Mouse (Mus musculus): ENCODE results near the gene Trpm1. TPM values are rescaled to one million over a fixed set of nuclear protein-coding genes. Genes with fewer than 3 reads are reported as not detected.

Trpm1 gene
- polyA plus RNA-seq, 1 experiment from 2014 or later: not detected

- WGBS (ENCODE audit: insufficient replicate concordance): 74% methylated on average over 1 of the region's 1 CpGs
- no peak overlapping the region for H3K27ac ChIP-seq
- no peak overlapping the region for H3K4me3 ChIP-seq
- H3K27me3 ChIP-seq (replicated peaks): no peaks in the 10 kb centered on the region; the same call in 1 of the 2 replicates
- ATAC-seq: no peak
- no peak overlapping the region for H3K9ac ChIP-seq
- H3K4me1 ChIP-seq: no peaks in the 10 kb centered on the region
- H3K9me3 ChIP-seq (replicated peaks): no peaks in the 10 kb centered on the region
- no peak overlapping the region for H3K4me2 ChIP-seq
- H3K36me3 ChIP-seq: no peaks in the 10 kb centered on the region
Observed at GRCm38 (mm10) chr7:64278526-64278925, 124.9 kb downstream of the Trpm1 start.

GRCm38 (mm10) chr7:64279548-64279947 lies 125.9 kb downstream of the Trpm1 start:
- no peak overlapping the region for H3K9ac ChIP-seq
- 43% methylated on average over 3 of the region's 3 CpGs for WGBS (ENCODE audit: insufficient replicate concordance)

GRCm38 (mm10) chr7:64286566-64286965 lies 132.9 kb downstream of the Trpm1 start:
- Histone ChIP-seq H3K27me3 (replicated peaks) (no peaks in the 10 kb centered on the region; the same call in 1 of the 2 replicates), H3K4me2 (peak overlapping the region; percentile 93), H3K9me3 (replicated peaks) (no peaks in the 10 kb centered on the region), H3K36me3 (no peaks in the 10 kb centered on the region), H3K9ac (no peak overlapping the region), H3K27ac (no peak overlapping the region), H3K4me3 (peak overlapping the region; percentile 80), H3K4me1 (peaks cover 26% of the 10 kb centered on the region)
- ATAC-seq: no peak

More at GRCm38 (mm10) chr7:64279548-64279947, 125.9 kb downstream of the Trpm1 start:
- Histone ChIP-seq H3K4me2 (no peak overlapping the region), H3K36me3 (no peaks in the 10 kb centered on the region), H3K9me3 (replicated peaks) (no peaks in the 10 kb centered on the region), H3K4me1 (no peaks in the 10 kb centered on the region), H3K4me3 (no peak overlapping the region), H3K27me3 (replicated peaks) (no peaks in the 10 kb centered on the region; the same call in 1 of the 2 replicates), H3K27ac (no peak overlapping the region)
- no peak for ATAC-seq

- peaks cover 26% of the 10 kb centered on the region for H3K4me1 ChIP-seq
- no peaks in the 10 kb centered on the region; the same call in 1 of the 2 replicates for H3K27me3 ChIP-seq (replicated peaks)
- peak; percentile 99 for ATAC-seq
- peak within 1 kb of the TSS; percentile 78 for H3K9ac ChIP-seq
- no peaks in the 10 kb centered on the region for H3K9me3 ChIP-seq (replicated peaks)
- H3K36me3 ChIP-seq: 0 out of 2 replicates have a peak, but pooled peaks cover 4% of the 10 kb centered on the region
- peak within 1 kb of the TSS; percentile 76 for H3K27ac ChIP-seq
- 0% methylated on average over 77 of the region's 77 CpGs for WGBS (ENCODE audit: insufficient replicate concordance)
- H3K4me2 ChIP-seq: peak within 1 kb of the TSS; percentile 93
- peak within 1 kb of the TSS; percentile 80 for H3K4me3 ChIP-seq
Observed at GRCm38 (mm10) chr7:64287414-64288091, 133.9 kb downstream of the Trpm1 start, which contains the start of gene Mtmr10. Gene Mtmr10 (plus strand): TSS chr7:64287653.

- Histone ChIP-seq H3K27ac (no peak overlapping the region), H3K36me3 (0 out of 2 replicates have a peak, but pooled peaks cover 4% of the 10 kb centered on the region), H3K9me3 (replicated peaks) (no peaks in the 10 kb centered on the region), H3K9ac (no peak overlapping the region), H3K4me1 (peaks cover 26% of the 10 kb centered on the region), H3K27me3 (replicated peaks) (no peaks in the 10 kb centered on the region; the same call in 1 of the 2 replicates), H3K4me3 (no peak overlapping the region), H3K4me2 (no peak overlapping the region)
- 79% methylated on average over 7 of the region's 7 CpGs for WGBS (ENCODE audit: insufficient replicate concordance)
- ATAC-seq: no peak
Observed at GRCm38 (mm10) chr7:64289416-64289815, 135.8 kb downstream of the Trpm1 start.

GRCm38 (mm10) chr7:64290431-64290830 lies 136.8 kb downstream of the Trpm1 start:
- no peak for ATAC-seq
- H3K4me2 ChIP-seq: no peak overlapping the region
- WGBS (ENCODE audit: insufficient replicate concordance): 76% methylated on average over 6 of the region's 6 CpGs
- no peaks in the 10 kb centered on the region for H3K9me3 ChIP-seq (replicated peaks)
- H3K27ac ChIP-seq: no peak overlapping the region
- peaks cover 26% of the 10 kb centered on the region for H3K4me1 ChIP-seq
- no peak overlapping the region for H3K4me3 ChIP-seq
- H3K36me3 ChIP-seq: 0 out of 2 replicates have a peak, but pooled peaks cover 4% of the 10 kb centered on the region
- H3K9ac ChIP-seq: no peak overlapping the region
- no peaks in the 10 kb centered on the region for H3K27me3 ChIP-seq (replicated peaks)

- Histone ChIP-seq H3K36me3 (0 out of 2 replicates have a peak, but pooled peaks cover 4% of the 10 kb centered on the region), H3K27ac (no peak overlapping the region), H3K4me1 (peaks cover 23% of the 10 kb centered on the region), H3K9me3 (replicated peaks) (no peaks in the 10 kb centered on the region), H3K4me3 (no peak overlapping the region), H3K27me3 (replicated peaks) (no peaks in the 10 kb centered on the region), H3K9ac (no peak overlapping the region), H3K4me2 (no peak overlapping the region)
- ATAC-seq: no peak
- 86% methylated on average over 10 of the region's 10 CpGs for WGBS (ENCODE audit: insufficient replicate concordance)
Observed at GRCm38 (mm10) chr7:64291722-64292121, 138.1 kb downstream of the Trpm1 start.

- no peak overlapping the region for H3K27ac ChIP-seq
- no peak overlapping the region for H3K4me3 ChIP-seq
- H3K4me1 ChIP-seq: no peaks in the 10 kb centered on the region
- no peaks in the 10 kb centered on the region for H3K9me3 ChIP-seq (replicated peaks)
- ATAC-seq: no peak
- H3K4me2 ChIP-seq: no peak overlapping the region
- H3K36me3 ChIP-seq: peaks cover 12% of the 10 kb centered on the region; the same call in 1 of the 2 replicates
- no peak overlapping the region for H3K9ac ChIP-seq
- 78% methylated on average over 5 of the region's 5 CpGs for WGBS (ENCODE audit: insufficient replicate concordance)
- H3K27me3 ChIP-seq (replicated peaks): no peaks in the 10 kb centered on the region
Observed at GRCm38 (mm10) chr7:64296286-64297010, 142.8 kb downstream of the Trpm1 start.

- ATAC-seq: no peak
- H3K27me3 ChIP-seq (replicated peaks): no peaks in the 10 kb centered on the region
- H3K4me2 ChIP-seq: no peak overlapping the region
- H3K4me1 ChIP-seq: no peaks in the 10 kb centered on the region
- no peak overlapping the region for H3K4me3 ChIP-seq
- WGBS (ENCODE audit: insufficient replicate concordance): 73% methylated on average over 7 of the region's 7 CpGs
- no peak overlapping the region for H3K27ac ChIP-seq
- no peaks in the 10 kb centered on the region for H3K9me3 ChIP-seq (replicated peaks)
- no peak overlapping the region for H3K9ac ChIP-seq
- 0 out of 2 replicates have a peak, but pooled peaks cover 2% of the 10 kb centered on the region for H3K36me3 ChIP-seq
Observed at GRCm38 (mm10) chr7:64310241-64310640, 156.6 kb downstream of the Trpm1 start.

GRCm38 (mm10) chr7:64310756-64311155 lies 157.1 kb downstream of the Trpm1 start:
- no peak overlapping the region for H3K9ac ChIP-seq
- peaks cover 3% of the 10 kb centered on the region; the same call in 1 of the 2 replicates for H3K36me3 ChIP-seq
- no peaks in the 10 kb centered on the region for H3K27me3 ChIP-seq (replicated peaks)
- H3K4me1 ChIP-seq: no peaks in the 10 kb centered on the region
- 61% methylated on average over 2 of the region's 2 CpGs for WGBS (ENCODE audit: insufficient replicate concordance)
- H3K27ac ChIP-seq: no peak overlapping the region
- no peaks in the 10 kb centered on the region for H3K9me3 ChIP-seq (replicated peaks)
- no peak overlapping the region for H3K4me3 ChIP-seq
- no peak overlapping the region for H3K4me2 ChIP-seq
- no peak for ATAC-seq

- no peak for ATAC-seq
- H3K27ac ChIP-seq: no peak overlapping the region
Observed at GRCm38 (mm10) chr7:64312811-64313210, 159.2 kb downstream of the Trpm1 start.

More at GRCm38 (mm10) chr7:64312811-64313210, 159.2 kb downstream of the Trpm1 start:
- Histone ChIP-seq H3K4me3 (no peak overlapping the region), H3K36me3 (peaks cover 7% of the 10 kb centered on the region), H3K27me3 (replicated peaks) (no peaks in the 10 kb centered on the region), H3K9me3 (replicated peaks) (no peaks in the 10 kb centered on the region), H3K4me2 (no peak overlapping the region), H3K9ac (no peak overlapping the region), H3K4me1 (no peaks in the 10 kb centered on the region)
- WGBS (ENCODE audit: insufficient replicate concordance): 75% methylated on average over 7 of the region's 7 CpGs

Data from liver, embryonic 12.5 days (tissue).